Mouse (Mus musculus): ENCODE measurements around the gene 6430571L13Rik.

DNA sequence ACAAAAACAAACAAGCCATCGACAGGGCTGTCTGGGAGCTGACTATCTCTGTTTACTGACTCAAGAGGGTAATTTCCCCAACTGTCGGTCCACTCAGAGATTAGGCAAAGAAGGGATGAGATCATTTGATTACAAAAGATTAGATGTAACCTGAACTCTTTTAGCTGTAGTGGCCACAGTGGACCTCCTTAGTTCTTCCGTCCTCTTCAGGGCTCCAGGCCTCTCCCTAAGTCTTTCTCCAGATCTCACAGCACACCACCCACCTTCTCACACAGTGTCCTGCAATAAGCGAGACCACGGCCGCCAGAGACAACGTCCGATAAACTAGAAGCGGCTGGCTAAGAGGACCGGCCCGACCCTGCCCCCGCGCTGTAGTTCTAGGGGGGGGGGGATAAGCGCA is 44.4 kb upstream of the 6430571L13Rik start:
- TF ChIP-seq CTCF (IDR thresholded peaks at IDR 0.05; ENCODE audit: low read depth, low read length) (no peak), POLR2A (IDR thresholded peaks at IDR 0.05; ENCODE audit: extremely low read depth, insufficient read depth, low read length) (no peak)

All from liver, adult 2 months (tissue).